Mouse (Mus musculus): Measurements from ENCODE around the gene Tenm4.

- TF ChIP-seq POLR2A (IDR thresholded peaks at IDR 0.05; ENCODE audit: extremely low read depth, insufficient read depth, low read length) (no peak), CTCF (IDR thresholded peaks at IDR 0.05; ENCODE audit: low read depth, low read length) (no peak)
Observed at GRCm38 (mm10) chr7:96466761-96467160, 295.7 kb downstream of the Tenm4 start.

Data from liver, adult 2 months (tissue).